Mouse (Mus musculus) CH12.LX (cell line): Measurements from ENCODE around the gene Dcaf8.

ENCODE experiments used
- CTCF ChIP-seq, 2 experiments: IDR thresholded peaks in 1 of 2; conservative IDR thresholded peaks in 1 of 2; 2 replicates each; pipeline ENCODE4 v1.5.1; 2011 to 2012; ENCODE audit warnings: low read depth in 2 of 2, low read length in 2 of 2, improper control_type of control experiment in 1 of 2, inconsistent platforms in 1 of 2, mild to moderate bottlenecking in 1 of 2, moderate library complexity in 1 of 2
- EP300 ChIP-seq: IDR thresholded peaks from 2 replicates; pipeline ENCODE4 v1.6.1; 2011; ENCODE audit warnings: low read length, improper control_type of control experiment
- MAFK ChIP-seq: IDR thresholded peaks from 2 replicates; pipeline ENCODE4 v1.6.1; 2011; ENCODE audit warnings: low read length, improper control_type of control experiment; ENCODE audit not compliant: insufficient replicate concordance
- POLR2A ChIP-seq: IDR thresholded peaks from 2 replicates; pipeline ENCODE4 v1.6.1; 2011; ENCODE audit warnings: low read depth, mild to moderate bottlenecking, improper control_type of control experiment, low read length
- UBTF ChIP-seq: IDR thresholded peaks from 2 replicates; pipeline ENCODE4 v1.6.1; 2012; ENCODE audit warnings: low read depth, mild to moderate bottlenecking, inconsistent platforms, low read length, improper control_type of control experiment, moderate library complexity

DNA sequence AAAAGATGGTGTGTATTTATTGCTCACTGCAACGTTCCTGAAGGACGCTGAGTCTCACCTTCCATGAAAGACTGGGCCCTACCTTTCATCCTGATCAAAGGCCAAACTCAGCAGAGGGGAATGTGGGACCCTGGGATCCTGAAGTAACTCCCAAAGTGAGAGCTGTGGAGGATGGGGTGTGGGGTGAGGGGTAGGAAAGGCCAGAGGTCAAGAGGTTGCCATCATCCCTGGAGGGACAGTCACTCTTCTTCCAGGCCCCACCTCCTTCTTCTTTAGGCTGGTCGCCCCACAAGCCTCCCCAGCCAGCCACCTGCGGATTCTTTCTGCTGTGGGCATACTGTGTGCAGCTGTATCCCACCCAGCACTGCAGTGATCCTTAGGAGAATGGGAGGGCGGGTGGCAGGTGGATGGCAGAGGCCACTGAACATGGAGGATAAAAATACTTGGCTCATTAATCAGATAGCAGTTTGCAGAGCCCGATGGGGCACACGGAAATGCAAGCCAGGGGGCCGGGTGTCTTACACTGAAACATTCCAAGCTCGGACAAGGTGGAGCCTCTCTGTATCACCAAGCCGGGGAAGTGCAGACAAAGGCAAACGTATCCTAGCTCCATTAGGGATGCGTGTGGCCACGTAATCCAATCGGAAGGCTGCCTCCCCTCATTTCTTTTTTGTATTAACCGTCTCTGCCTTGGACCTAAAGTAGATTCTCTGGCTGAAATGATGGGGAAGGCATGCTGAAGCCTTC lies 70.5 kb downstream of the Dcaf8 start:
- TF ChIP-seq CTCF (conservative IDR thresholded peaks at IDR 0.05 in 1 of 2, IDR thresholded peaks at IDR 0.05 in 1 of 2; ENCODE audit: low read depth in 2 of 2, low read length in 2 of 2) (no peak), MAFK (no peak), EP300 (no peak), UBTF (no peak), POLR2A (no peak)
